Mouse (Mus musculus): ENCODE results near the gene Ubxn6.
"Not testable (repeated sequence)": the region's sequence is repeated elsewhere in the genome, so short reads cannot be mapped to it uniquely, and the experiment has no call there.

Ubxn6 gene

GRCm38 (mm10) chr17:56069066-56069465 lies 5.8 kb downstream of the Ubxn6 start:
- in situ Hi-C loops (cut with MboI; ENCODE audit: low pct_unique_long_range_greater_than_20kb in 1 of 2, low sequenced_read_pairs in 2 of 2, unreplicated experiment in 1 of 2), result no loop called here

- in situ Hi-C loops (cut with MboI; ENCODE audit: low pct_unique_long_range_greater_than_20kb in 1 of 2, low sequenced_read_pairs in 2 of 2, unreplicated experiment in 1 of 2), result no loop called here
Observed at GRCm38 (mm10) chr17:56066451-56066850, 8.4 kb downstream of the Ubxn6 start.

GRCm38 (mm10) chr17:56065715-56066114 lies 9.1 kb downstream of the Ubxn6 start:
- in situ Hi-C loops (cut with MboI; ENCODE audit: low pct_unique_long_range_greater_than_20kb in 1 of 2, low sequenced_read_pairs in 2 of 2, unreplicated experiment in 1 of 2), result not testable (repeated sequence)

GRCm38 (mm10) chr17:56062081-56062480 lies 12.7 kb downstream of the Ubxn6 start:
- in situ Hi-C loops (cut with MboI; ENCODE audit: low pct_unique_long_range_greater_than_20kb in 1 of 2, low sequenced_read_pairs in 2 of 2, unreplicated experiment in 1 of 2), result no loop called here

GRCm38 (mm10) chr17:56057381-56058120 lies 17.3 kb downstream of the Ubxn6 start:
- in situ Hi-C loops (cut with MboI; ENCODE audit: low pct_unique_long_range_greater_than_20kb in 1 of 2, low sequenced_read_pairs in 2 of 2, unreplicated experiment in 1 of 2), result no loop called here

GRCm38 (mm10) chr17:56055945-56056678 lies 18.7 kb downstream of the Ubxn6 start:
- in situ Hi-C loops (cut with MboI; ENCODE audit: low pct_unique_long_range_greater_than_20kb in 1 of 2, low sequenced_read_pairs in 2 of 2, unreplicated experiment in 1 of 2), result no loop called here

GRCm38 (mm10) chr17:56054938-56055337 lies 19.9 kb downstream of the Ubxn6 start:
- in situ Hi-C loops (cut with MboI; ENCODE audit: low pct_unique_long_range_greater_than_20kb in 1 of 2, low sequenced_read_pairs in 2 of 2, unreplicated experiment in 1 of 2), result no loop called here

- in situ Hi-C loops (cut with MboI; ENCODE audit: low pct_unique_long_range_greater_than_20kb in 1 of 2, low sequenced_read_pairs in 2 of 2, unreplicated experiment in 1 of 2), result no loop called here
Observed at GRCm38 (mm10) chr17:56051369-56051768, 23.5 kb downstream of the Ubxn6 start.

- in situ Hi-C loops (cut with MboI; ENCODE audit: low pct_unique_long_range_greater_than_20kb in 1 of 2, low sequenced_read_pairs in 2 of 2, unreplicated experiment in 1 of 2), result no loop called here
Observed at GRCm38 (mm10) chr17:56040857-56041163, 34.0 kb downstream of the Ubxn6 start.

- in situ Hi-C loops (cut with MboI; ENCODE audit: low pct_unique_long_range_greater_than_20kb in 1 of 2, low sequenced_read_pairs in 2 of 2, unreplicated experiment in 1 of 2), result no loop called here
Observed at GRCm38 (mm10) chr17:56040030-56040856, 34.6 kb downstream of the Ubxn6 start, which contains the start of gene Chaf1a. TSS of gene Chaf1a (plus strand) at chr17:56040439.

GRCm38 (mm10) chr17:56039345-56039744 lies 35.5 kb downstream of the Ubxn6 start:
- in situ Hi-C loops (cut with MboI; ENCODE audit: low pct_unique_long_range_greater_than_20kb in 1 of 2, low sequenced_read_pairs in 2 of 2, unreplicated experiment in 1 of 2), result no loop called here

- in situ Hi-C loops (cut with MboI; ENCODE audit: low pct_unique_long_range_greater_than_20kb in 1 of 2, low sequenced_read_pairs in 2 of 2, unreplicated experiment in 1 of 2), result no loop called here
Observed at GRCm38 (mm10) chr17:56038583-56039261, 36.1 kb downstream of the Ubxn6 start.

GRCm38 (mm10) chr17:56036901-56037287 lies 37.9 kb downstream of the Ubxn6 start:
- in situ Hi-C loops (cut with MboI; ENCODE audit: low pct_unique_long_range_greater_than_20kb in 1 of 2, low sequenced_read_pairs in 2 of 2, unreplicated experiment in 1 of 2), result no loop called here

GRCm38 (mm10) chr17:56036176-56036900 lies 38.5 kb downstream of the Ubxn6 start, which contains the start of gene Sh3gl1:
TSS of gene Sh3gl1 (minus strand) at chr17:56036635.
- in situ Hi-C loops (cut with MboI; ENCODE audit: low pct_unique_long_range_greater_than_20kb in 1 of 2, low sequenced_read_pairs in 2 of 2, unreplicated experiment in 1 of 2), result no loop called here

- in situ Hi-C loops (cut with MboI; ENCODE audit: low pct_unique_long_range_greater_than_20kb in 1 of 2, low sequenced_read_pairs in 2 of 2, unreplicated experiment in 1 of 2), result no loop called here
Observed at GRCm38 (mm10) chr17:56035216-56035615, 39.6 kb downstream of the Ubxn6 start.

GRCm38 (mm10) chr17:56034726-56035100 lies 40.1 kb downstream of the Ubxn6 start:
- in situ Hi-C loops (cut with MboI; ENCODE audit: low pct_unique_long_range_greater_than_20kb in 1 of 2, low sequenced_read_pairs in 2 of 2, unreplicated experiment in 1 of 2), result no loop called here

GRCm38 (mm10) chr17:56034040-56034725 lies 40.6 kb downstream of the Ubxn6 start:
- in situ Hi-C loops (cut with MboI; ENCODE audit: low pct_unique_long_range_greater_than_20kb in 1 of 2, low sequenced_read_pairs in 2 of 2, unreplicated experiment in 1 of 2), result no loop called here

GRCm38 (mm10) chr17:56032831-56033230 lies 42.0 kb downstream of the Ubxn6 start:
- in situ Hi-C loops (cut with MboI; ENCODE audit: low pct_unique_long_range_greater_than_20kb in 1 of 2, low sequenced_read_pairs in 2 of 2, unreplicated experiment in 1 of 2), result no loop called here
